Mouse (Mus musculus): ENCODE measurements around the gene Tro.
A peak's percentile ranks its signal among the peaks of the same experiment; 100 is the strongest.

Gene Tro

GRCm38 (mm10) chrX:150656908-150657796 is at the start of gene Tro:
Gene Tro (minus strand): TSS chrX:150657583.
- DNase-seq: peak; percentile 71

GRCm38 (mm10) chrX:150677505-150677904 is 20.1 kb upstream of the Tro start:
- DNase-seq: no peak

GRCm38 (mm10) chrX:150662809-150663208 is 5.4 kb upstream of the Tro start:
- no peak for DNase-seq

- no peak for DNase-seq
Measured at GRCm38 (mm10) chrX:150657797-150658118, 375 bp upstream of the Tro start.

- DNase-seq: peak; percentile 74
Measured at GRCm38 (mm10) chrX:150656122-150656907, 1.1 kb downstream of the Tro start.

GRCm38 (mm10) chrX:150636421-150636820 is 21.0 kb downstream of the Tro start:
- DNase-seq: no peak

- no peak for DNase-seq
Measured at GRCm38 (mm10) chrX:150598882-150599281, 58.5 kb downstream of the Tro start.
